Mouse (Mus musculus): ENCODE data around the gene Coil. TPM values are rescaled to one million over a fixed set of nuclear protein-coding genes. Genes with fewer than 3 reads are reported as not detected.

The Coil gene
- polyA plus RNA-seq, 1 experiment: 3.1 TPM

DNA sequence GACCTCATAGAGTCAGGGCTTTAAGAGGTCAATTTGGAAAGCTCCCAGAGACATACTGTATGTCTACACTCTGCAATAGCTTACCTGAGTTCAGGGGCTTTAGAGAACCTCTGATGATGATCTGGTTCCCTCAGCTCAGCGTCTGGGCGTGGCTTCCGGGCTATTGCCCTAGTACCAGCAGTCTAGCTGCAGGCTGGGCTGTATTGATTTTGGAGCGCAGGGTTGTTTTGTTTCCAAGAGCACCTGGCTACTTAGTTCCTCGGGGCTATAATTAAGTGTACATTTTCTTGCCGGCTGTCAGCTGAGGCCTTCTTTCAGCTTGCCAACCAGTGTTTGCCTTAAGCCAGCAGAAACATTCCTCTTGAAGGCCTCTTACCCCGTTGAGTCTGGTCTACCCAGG, 39.4 kb downstream of the Coil start:
- H3K4me2 ChIP-seq (ENCODE audit: low read depth): no peak overlapping the region
- H3K27me3 ChIP-seq (ENCODE audit: control insufficient read depth, insufficient read depth, insufficient read length): no peaks in the 10 kb centered on the region
- no peaks in the 10 kb centered on the region for H3K79me2 ChIP-seq (ENCODE audit: control insufficient read depth, insufficient read depth)
- H3K36me3 ChIP-seq (ENCODE audit: control insufficient read depth, insufficient read depth): no peaks in the 10 kb centered on the region
- TF ChIP-seq POLR2AphosphoS2 (IDR thresholded peaks at IDR 0.05; ENCODE audit: insufficient read length, low read depth) (no peak), REST (IDR thresholded peaks at IDR 0.05; ENCODE audit: insufficient read depth, insufficient read length) (no peak), CEBPB (IDR thresholded peaks at IDR 0.05; ENCODE audit: insufficient read depth, poor library complexity, severe bottlenecking) (no peak), E2F4 (IDR thresholded peaks at IDR 0.05; ENCODE audit: insufficient read depth) (no peak), USF1 (IDR thresholded peaks at IDR 0.05; ENCODE audit: low read depth) (no peak), POLR2A (IDR thresholded peaks at IDR 0.05; ENCODE audit: insufficient read length, low read depth) (no peak), MYOD1 (IDR thresholded peaks at IDR 0.05; ENCODE audit: control insufficient read depth in 1 of 3, insufficient read length in 2 of 3, low read depth in 2 of 3) (no peak), TCF3 (IDR thresholded peaks at IDR 0.05; ENCODE audit: insufficient read length, low read depth) (no peak), MAX (IDR thresholded peaks at IDR 0.05; ENCODE audit: low read depth) (no peak), TCF12 (IDR thresholded peaks at IDR 0.05; ENCODE audit: insufficient read depth, poor library complexity, severe bottlenecking) (no peak), MYOG (IDR thresholded peaks at IDR 0.05; ENCODE audit: control insufficient read depth in 1 of 3, insufficient read depth in 1 of 3, insufficient read length in 2 of 3, low read depth in 2 of 3) (no peak), SRF (IDR thresholded peaks at IDR 0.05; ENCODE audit: control insufficient read depth, insufficient read length, low read depth) (no peak)
- no peak overlapping the region for H3K4me3 ChIP-seq
- no peak overlapping the region for H3ac ChIP-seq (ENCODE audit: control insufficient read depth, insufficient read length)

DNA sequence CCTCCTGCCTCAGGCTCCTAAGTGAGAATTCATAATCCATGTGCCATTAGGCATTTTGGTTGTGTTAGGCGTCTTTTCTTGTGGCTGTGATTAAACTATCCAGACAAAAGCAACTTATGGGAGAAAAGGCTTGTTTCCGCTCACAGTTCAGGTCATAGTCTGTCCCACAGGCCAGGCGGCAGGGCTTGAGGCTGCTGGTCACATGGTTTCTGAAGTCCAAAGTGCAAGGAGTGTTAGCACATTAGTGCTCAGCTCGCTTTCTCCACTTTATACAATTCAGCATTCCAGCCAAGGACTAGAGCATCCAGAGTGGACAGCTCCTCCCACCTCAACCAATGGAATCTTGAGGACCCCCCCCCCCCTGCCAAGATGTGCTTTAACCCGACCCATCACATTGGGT, 42.2 kb downstream of the Coil start:
- H3K36me3 ChIP-seq (ENCODE audit: control insufficient read depth, insufficient read depth): no peaks in the 10 kb centered on the region
- H3K79me2 ChIP-seq (ENCODE audit: control insufficient read depth, insufficient read depth): no peaks in the 10 kb centered on the region

DNA sequence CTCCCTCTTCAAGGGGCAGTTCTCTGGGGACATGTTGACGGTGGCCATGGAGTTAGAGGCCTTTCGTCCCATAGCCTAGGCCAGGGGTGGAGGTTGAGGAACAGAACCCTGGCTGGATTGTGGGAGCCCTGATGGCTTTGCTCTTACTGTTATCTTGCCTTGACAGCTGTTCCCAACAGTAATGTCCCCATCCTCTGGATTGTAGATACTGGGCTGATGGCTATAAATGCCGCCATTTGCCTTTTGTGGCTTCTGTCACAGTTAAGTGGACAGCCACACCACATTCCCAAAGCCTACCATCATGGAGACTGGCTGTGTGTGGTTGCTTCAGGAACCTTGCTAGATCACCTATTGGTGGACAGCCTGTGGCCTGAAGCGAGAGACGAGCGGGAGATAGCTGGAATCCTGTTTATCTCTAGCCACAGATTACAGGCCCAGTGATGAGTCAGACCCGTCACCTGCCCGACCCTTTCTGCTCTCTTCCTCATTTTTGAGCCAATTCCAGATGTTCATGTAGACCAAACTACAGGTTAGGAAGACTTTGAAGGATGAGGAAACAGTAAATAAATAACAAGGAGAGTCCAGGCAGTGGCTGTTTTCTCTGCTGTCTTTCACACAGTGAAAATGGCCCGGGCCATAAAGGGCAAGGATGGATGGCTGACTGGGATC, 47.6 kb downstream of the Coil start:
- no peak overlapping the region for H3K4me3 ChIP-seq
- TF ChIP-seq USF1 (IDR thresholded peaks at IDR 0.05; ENCODE audit: low read depth) (no peak), TCF12 (IDR thresholded peaks at IDR 0.05; ENCODE audit: insufficient read depth, poor library complexity, severe bottlenecking) (no peak), MYOG (IDR thresholded peaks at IDR 0.05; ENCODE audit: control insufficient read depth in 1 of 3, insufficient read depth in 1 of 3, insufficient read length in 2 of 3, low read depth in 2 of 3) (no peak), MYOD1 (IDR thresholded peaks at IDR 0.05; ENCODE audit: control insufficient read depth in 1 of 3, insufficient read length in 2 of 3, low read depth in 2 of 3) (no peak), MAX (IDR thresholded peaks at IDR 0.05; ENCODE audit: low read depth) (no peak), CEBPB (IDR thresholded peaks at IDR 0.05; ENCODE audit: insufficient read depth, poor library complexity, severe bottlenecking) (no peak), POLR2A (IDR thresholded peaks at IDR 0.05; ENCODE audit: insufficient read length, low read depth) (no peak), POLR2AphosphoS2 (IDR thresholded peaks at IDR 0.05; ENCODE audit: insufficient read length, low read depth) (no peak), SRF (IDR thresholded peaks at IDR 0.05; ENCODE audit: control insufficient read depth, insufficient read length, low read depth) (no peak), REST (IDR thresholded peaks at IDR 0.05; ENCODE audit: insufficient read depth, insufficient read length) (no peak), E2F4 (IDR thresholded peaks at IDR 0.05; ENCODE audit: insufficient read depth) (no peak), TCF3 (IDR thresholded peaks at IDR 0.05; ENCODE audit: insufficient read length, low read depth) (no peak)
- H3K27me3 ChIP-seq (ENCODE audit: control insufficient read depth, insufficient read depth, insufficient read length): no peaks in the 10 kb centered on the region
- H3K4me2 ChIP-seq (ENCODE audit: low read depth): no peak overlapping the region
- no peaks in the 10 kb centered on the region for H3K79me2 ChIP-seq (ENCODE audit: control insufficient read depth, insufficient read depth)
- no peaks in the 10 kb centered on the region for H3K36me3 ChIP-seq (ENCODE audit: control insufficient read depth, insufficient read depth)
- H3ac ChIP-seq (ENCODE audit: control insufficient read depth, insufficient read length): no peak overlapping the region

More for the DNA sequence above, 42.2 kb downstream of the Coil start:
- Histone ChIP-seq H3K4me3 (no peak overlapping the region), H3K27me3 (ENCODE audit: control insufficient read depth, insufficient read depth, insufficient read length) (no peaks in the 10 kb centered on the region), H3K4me2 (ENCODE audit: low read depth) (no peak overlapping the region), H3ac (ENCODE audit: control insufficient read depth, insufficient read length) (no peak overlapping the region)
- no peak for TF ChIP-seq POLR2A (IDR thresholded peaks at IDR 0.05; ENCODE audit: insufficient read length, low read depth)
- no peak for TF ChIP-seq POLR2AphosphoS2 (IDR thresholded peaks at IDR 0.05; ENCODE audit: insufficient read length, low read depth)
- TF ChIP-seq MYOD1 (IDR thresholded peaks at IDR 0.05; ENCODE audit: control insufficient read depth in 1 of 3, insufficient read length in 2 of 3, low read depth in 2 of 3): no peak
- TF ChIP-seq E2F4 (IDR thresholded peaks at IDR 0.05; ENCODE audit: insufficient read depth): no peak
- no peak for TF ChIP-seq MAX (IDR thresholded peaks at IDR 0.05; ENCODE audit: low read depth)
- no peak for TF ChIP-seq TCF3 (IDR thresholded peaks at IDR 0.05; ENCODE audit: insufficient read length, low read depth)
- no peak for TF ChIP-seq MYOG (IDR thresholded peaks at IDR 0.05; ENCODE audit: control insufficient read depth in 1 of 3, insufficient read depth in 1 of 3, insufficient read length in 2 of 3, low read depth in 2 of 3)
- TF ChIP-seq REST (IDR thresholded peaks at IDR 0.05; ENCODE audit: insufficient read depth, insufficient read length): no peak
- TF ChIP-seq CEBPB (IDR thresholded peaks at IDR 0.05; ENCODE audit: insufficient read depth, poor library complexity, severe bottlenecking): no peak

DNA sequence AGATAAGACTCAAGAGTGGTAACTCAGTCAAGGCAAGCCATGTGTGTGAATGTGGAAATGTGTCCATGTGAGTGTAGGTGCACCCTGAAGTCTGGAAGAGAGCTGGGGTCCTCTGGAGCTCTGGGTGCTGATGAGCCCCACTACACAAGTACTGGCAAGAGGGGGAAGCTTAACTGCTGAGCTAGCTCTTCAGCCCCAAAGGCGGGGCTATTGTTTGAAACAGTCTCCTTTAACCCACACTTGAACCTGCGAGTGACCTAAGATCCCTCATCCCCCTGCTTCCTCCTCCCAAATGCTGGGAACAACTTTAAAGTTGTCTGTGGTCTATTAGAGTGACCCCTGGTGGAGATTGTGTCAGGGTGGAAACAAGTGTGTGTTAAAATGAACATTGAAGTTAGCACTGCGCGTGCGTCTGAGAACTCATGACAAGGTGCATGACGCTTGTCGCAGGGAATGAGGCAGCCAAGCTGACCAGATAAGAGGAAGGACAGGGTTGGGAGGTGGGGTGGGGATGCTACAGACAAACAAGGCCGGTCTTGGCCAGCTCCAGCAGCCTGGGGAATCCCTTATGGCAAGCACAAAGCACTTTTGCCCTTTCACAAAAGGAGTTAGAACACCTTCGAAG, 50.7 kb downstream of the Coil start:
- Histone ChIP-seq H3K79me2 (ENCODE audit: control insufficient read depth, insufficient read depth) (no peaks in the 10 kb centered on the region), H3K4me3 (no peak overlapping the region), H3K27me3 (ENCODE audit: control insufficient read depth, insufficient read depth, insufficient read length) (no peaks in the 10 kb centered on the region), H3K36me3 (ENCODE audit: control insufficient read depth, insufficient read depth) (no peaks in the 10 kb centered on the region), H3ac (ENCODE audit: control insufficient read depth, insufficient read length) (no peak overlapping the region), H3K4me2 (ENCODE audit: low read depth) (no peak overlapping the region)
- no peak for TF ChIP-seq MAX (IDR thresholded peaks at IDR 0.05; ENCODE audit: low read depth)
- TF ChIP-seq POLR2AphosphoS2 (IDR thresholded peaks at IDR 0.05; ENCODE audit: insufficient read length, low read depth): no peak
- TF ChIP-seq E2F4 (IDR thresholded peaks at IDR 0.05; ENCODE audit: insufficient read depth): no peak
- no peak for TF ChIP-seq POLR2A (IDR thresholded peaks at IDR 0.05; ENCODE audit: insufficient read length, low read depth)
- no peak for TF ChIP-seq USF1 (IDR thresholded peaks at IDR 0.05; ENCODE audit: low read depth)
- no peak for TF ChIP-seq REST (IDR thresholded peaks at IDR 0.05; ENCODE audit: insufficient read depth, insufficient read length)
- no peak for TF ChIP-seq MYOG (IDR thresholded peaks at IDR 0.05; ENCODE audit: control insufficient read depth in 1 of 3, insufficient read depth in 1 of 3, insufficient read length in 2 of 3, low read depth in 2 of 3)
- TF ChIP-seq TCF3 (IDR thresholded peaks at IDR 0.05; ENCODE audit: insufficient read length, low read depth): no peak
- TF ChIP-seq TCF12 (IDR thresholded peaks at IDR 0.05; ENCODE audit: insufficient read depth, poor library complexity, severe bottlenecking): no peak
- TF ChIP-seq CEBPB (IDR thresholded peaks at IDR 0.05; ENCODE audit: insufficient read depth, poor library complexity, severe bottlenecking): no peak
- TF ChIP-seq MYOD1 (IDR thresholded peaks at IDR 0.05; ENCODE audit: control insufficient read depth in 1 of 3, insufficient read length in 2 of 3, low read depth in 2 of 3): no peak
- no peak for TF ChIP-seq SRF (IDR thresholded peaks at IDR 0.05; ENCODE audit: control insufficient read depth, insufficient read length, low read depth)
